Mouse (Mus musculus): ENCODE measurements at regions not wholly inside any gene's neighbourhood (a gene's known extent, or its start where the extent isn't known, plus 50 kb on each side); places are given as distances from the start of the nearest gene placed in this dataset.

DNA sequence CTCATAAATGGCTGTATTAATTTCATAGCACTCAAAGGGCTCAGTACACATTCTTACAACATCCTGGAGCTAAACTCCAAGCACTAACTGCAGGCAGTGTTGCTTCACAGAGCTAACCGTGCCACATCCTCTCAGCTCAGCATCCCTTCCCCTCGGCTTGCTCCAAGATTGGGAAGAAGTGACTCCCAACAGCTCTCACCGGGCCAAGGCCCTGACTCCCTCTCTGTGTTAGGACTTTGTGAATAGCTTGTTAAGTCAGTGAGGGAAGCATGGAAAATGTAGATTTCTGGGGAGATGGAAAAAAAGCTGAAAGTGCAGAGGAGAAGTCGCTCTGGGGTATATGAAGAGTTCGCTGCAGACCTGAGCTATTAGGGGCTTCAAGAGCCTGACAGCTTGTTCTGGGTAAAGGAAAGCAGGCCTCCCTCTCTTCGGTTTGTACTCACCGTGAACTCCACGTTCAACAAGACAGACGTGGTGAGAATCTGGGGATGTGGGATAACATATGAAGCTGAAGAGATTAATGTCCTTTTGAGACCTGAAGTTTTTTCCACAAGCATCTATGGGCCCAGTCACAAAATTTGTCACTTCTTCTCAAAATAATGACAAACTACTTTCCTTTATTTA, 213.5 kb upstream of the Sfrp2 start:
- no peak for ATAC-seq (ENCODE audit: poor library complexity, severe bottlenecking)

GRCm38 (mm10) chr3:83553858-83554257, 212.3 kb upstream of the Sfrp2 start:
- ATAC-seq (ENCODE audit: poor library complexity, severe bottlenecking), result no peak

DNA sequence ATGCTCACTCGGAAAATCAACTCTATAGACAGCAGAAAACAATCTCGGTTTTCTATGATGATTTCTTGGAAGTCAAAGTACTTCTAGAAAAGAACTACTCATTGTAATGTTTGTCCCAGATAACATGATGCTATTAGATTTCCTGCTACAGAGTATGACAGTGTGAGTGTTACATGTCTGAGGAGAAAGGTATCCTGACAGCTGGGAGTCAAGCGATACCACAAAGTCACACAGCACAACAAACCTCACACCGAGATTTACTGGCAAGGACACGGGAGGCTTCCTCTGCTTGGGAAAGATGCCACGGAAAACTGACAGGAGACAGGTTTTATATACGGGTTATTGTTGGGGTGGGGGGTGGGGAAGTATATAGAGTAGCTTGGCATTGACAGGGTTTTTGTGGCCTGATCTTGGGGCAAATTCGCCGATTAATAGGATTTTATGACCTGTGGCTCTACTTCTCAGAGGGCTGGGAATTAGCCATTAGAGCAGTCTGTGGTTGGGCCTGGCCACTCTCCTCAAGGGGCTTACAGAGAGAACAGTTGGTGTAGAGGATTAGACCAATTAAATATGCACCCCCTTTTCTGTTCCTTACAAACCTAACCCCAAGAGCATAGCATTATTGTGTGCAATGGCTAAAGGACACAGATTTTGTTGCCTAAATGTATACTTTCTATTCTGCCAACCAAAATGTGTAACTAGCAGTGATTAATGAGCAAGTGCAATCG, 209.2 kb upstream of the Sfrp2 start:
- ATAC-seq (ENCODE audit: poor library complexity, severe bottlenecking), result no peak

GRCm38 (mm10) chr3:83562026-83562425, 204.1 kb upstream of the Sfrp2 start:
- no peak for ATAC-seq (ENCODE audit: poor library complexity, severe bottlenecking)

GRCm38 (mm10) chr3:83575526-83575925, 190.6 kb upstream of the Sfrp2 start:
- ATAC-seq (ENCODE audit: poor library complexity, severe bottlenecking), result no peak

GRCm38 (mm10) chr3:83576155-83576554, 190.0 kb upstream of the Sfrp2 start:
- no peak for ATAC-seq (ENCODE audit: poor library complexity, severe bottlenecking)

DNA sequence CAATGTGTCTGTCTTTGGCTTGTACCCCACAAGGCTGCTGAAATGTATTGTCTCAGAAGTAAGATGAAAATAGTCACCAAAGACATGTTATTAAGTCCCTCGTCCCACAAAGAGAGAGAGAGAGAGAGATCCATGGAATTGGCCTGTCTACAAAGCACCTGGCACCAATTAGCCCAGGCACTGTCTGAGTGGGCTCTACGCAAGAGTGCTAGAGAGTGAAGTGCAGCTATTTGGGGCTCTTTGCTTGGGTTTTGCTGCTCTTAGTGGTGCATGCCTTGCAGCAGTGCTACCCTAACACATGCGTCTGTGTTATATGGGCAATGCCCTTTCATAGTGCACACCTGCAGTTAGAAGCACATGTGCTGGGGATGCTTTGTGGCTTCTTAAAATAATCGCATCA, 185.4 kb upstream of the Sfrp2 start:
- ATAC-seq (ENCODE audit: poor library complexity, severe bottlenecking), result no peak

GRCm38 (mm10) chr3:83582256-83582655, 183.9 kb upstream of the Sfrp2 start:
- ATAC-seq (ENCODE audit: poor library complexity, severe bottlenecking), result no peak

- ATAC-seq (ENCODE audit: poor library complexity, severe bottlenecking), result no peak
Measured at GRCm38 (mm10) chr3:83583071-83583672, 182.9 kb upstream of the Sfrp2 start.

- ATAC-seq (ENCODE audit: poor library complexity, severe bottlenecking), result no peak
Measured at GRCm38 (mm10) chr3:83586086-83586485, 180.0 kb upstream of the Sfrp2 start.

DNA sequence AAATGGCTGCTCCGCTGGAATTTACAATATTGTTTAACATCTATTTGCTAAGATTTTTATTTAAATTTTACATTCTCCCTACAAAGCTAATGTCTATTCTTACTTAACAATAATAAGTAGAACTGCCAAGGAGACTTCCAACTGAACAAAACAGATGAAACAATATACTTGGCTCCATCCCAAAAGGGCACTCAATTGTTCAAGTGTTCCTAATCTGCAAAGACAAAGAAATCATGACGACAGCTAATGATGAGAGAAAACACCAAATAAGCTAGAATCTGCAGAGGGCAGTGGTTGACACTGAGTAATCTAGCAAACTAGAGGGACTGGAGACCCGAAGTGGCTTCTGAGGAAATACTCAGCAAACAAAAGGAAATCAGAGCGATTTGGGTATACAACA, 179.6 kb upstream of the Sfrp2 start:
- ATAC-seq (ENCODE audit: poor library complexity, severe bottlenecking), result no peak

DNA sequence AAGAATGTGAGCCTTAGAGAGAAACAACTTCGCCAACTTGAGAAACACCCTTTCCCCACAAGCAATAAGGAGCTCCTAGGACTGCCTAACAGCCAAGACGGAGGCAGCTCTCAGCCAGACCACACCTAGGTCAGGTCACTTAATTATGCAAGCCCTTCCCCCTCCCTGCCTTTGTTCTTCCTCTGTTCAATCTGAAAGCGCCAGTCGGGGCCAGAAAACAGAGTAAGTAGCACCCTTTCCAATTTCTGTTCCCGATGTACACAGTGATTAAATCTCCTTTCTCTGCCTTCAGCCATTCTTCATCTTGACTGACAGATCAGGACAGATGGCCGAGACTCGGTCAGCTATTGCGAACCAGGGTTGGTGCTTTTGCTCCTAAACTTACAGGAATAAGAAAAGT, 177.0 kb upstream of the Sfrp2 start:
- no peak for ATAC-seq (ENCODE audit: poor library complexity, severe bottlenecking)

DNA sequence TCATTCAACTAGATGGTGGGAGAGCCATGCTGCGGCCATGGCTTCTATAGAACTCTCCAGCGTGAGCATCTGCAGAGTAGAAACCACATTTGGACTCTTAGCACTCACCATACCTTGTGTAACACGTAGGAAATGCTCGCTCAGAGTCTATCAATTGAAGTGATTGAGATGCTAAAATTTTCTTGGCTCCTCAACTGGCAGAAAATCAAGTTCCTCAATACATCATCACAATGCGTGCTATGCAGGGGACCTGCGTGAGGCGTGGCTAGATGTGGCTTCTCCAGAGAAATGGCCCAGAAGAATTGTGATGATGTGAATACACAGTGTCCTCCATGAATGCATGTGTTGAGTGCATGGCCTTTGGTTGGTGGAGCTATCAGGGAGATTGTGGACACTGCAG, 174.9 kb upstream of the Sfrp2 start:
- ATAC-seq (ENCODE audit: poor library complexity, severe bottlenecking), result no peak

DNA sequence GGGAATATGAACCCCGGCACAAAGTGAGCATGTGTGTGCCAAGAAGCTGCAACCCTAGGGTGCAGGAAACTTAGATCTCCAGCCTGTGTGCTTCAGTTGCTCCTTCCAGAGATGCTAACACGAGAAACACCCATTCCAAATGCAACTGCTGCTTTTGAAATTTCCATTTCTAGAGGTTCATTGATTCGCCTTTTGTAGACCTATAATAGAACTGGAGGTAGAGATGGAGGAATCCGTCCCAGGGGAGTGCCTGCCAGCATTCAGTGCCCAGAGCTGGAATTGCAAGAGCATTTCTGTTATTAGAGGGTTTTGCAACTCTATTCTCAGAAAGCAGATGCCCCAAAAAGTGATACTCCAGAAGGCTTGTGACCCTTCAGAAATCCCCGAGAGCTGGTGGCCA, 172.8 kb upstream of the Sfrp2 start:
- no peak for ATAC-seq (ENCODE audit: poor library complexity, severe bottlenecking)

DNA sequence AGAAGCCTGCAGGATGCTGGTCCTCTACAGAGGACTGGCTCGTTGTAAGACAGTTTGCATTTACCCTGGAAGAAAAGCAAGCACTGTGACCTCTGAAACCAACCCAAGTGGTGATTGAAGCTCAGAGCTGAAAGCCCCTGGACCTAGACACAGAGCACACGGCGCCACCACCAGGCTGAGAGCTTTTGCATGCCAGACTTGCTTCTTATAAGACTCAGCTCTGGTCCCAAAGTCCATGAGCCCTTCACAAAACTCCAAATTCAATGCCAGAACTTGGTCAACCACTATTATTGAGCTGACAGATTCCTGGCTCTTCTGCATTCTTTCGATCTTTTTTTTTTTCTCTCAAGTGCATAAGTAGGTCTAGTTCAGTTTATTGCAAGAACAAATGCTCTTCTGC, 164.6 kb upstream of the Sfrp2 start:
- no peak for ATAC-seq (ENCODE audit: poor library complexity, severe bottlenecking)

DNA sequence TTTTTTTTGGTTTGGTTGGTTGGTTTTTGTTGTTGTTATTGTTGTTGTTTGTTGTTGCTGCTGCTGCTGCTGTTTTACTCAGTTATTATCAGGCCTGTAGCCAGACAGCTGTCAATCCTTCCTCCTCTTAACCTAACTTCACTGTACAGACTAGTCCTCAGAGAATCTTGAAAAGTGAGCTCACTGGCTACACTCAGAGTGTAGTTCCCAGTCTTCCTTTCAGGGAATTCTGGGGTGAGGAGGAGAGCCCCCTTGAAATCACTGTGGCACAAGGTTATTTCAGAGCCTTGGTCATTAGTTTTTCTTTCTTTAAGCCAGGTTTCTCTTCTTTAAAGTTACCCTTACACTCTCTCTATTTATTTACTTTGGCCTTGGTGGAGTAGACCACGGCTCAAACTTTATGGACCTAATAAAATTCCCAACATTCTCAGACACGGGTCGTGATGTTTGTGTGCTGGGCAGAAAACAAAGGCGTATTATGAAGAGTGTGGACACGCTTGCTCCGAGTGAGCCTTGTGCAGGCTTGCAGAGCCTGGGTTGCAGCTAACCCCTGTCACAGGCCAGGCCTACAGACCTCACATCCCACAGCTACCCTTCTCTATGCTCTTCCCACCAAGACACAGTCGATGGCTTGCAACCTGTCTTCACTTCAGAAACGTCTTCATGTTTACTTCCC, 156.9 kb upstream of the Sfrp2 start:
- ATAC-seq (ENCODE audit: poor library complexity, severe bottlenecking), result no peak

GRCm38 (mm10) chr3:83620435-83620834, 145.7 kb upstream of the Sfrp2 start:
- ATAC-seq (ENCODE audit: poor library complexity, severe bottlenecking), result no peak

DNA sequence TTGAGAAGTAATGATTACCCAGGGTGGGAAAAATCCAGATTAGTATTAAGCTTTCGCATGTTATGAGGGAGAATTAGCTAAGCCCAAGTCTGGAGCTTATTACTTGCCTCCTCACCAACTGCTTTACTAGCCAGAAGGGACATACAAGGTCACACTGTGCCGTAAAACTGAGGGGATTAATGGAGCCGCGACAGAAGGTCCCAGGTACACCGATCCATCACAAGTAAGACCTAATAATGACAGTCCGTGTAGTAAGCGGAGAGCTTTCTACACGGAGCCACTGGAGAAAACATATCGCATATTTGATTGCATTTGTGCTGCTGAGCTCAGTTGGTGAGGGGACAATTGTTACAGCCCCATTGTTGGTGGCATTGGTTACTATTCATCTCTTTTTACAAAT, 133.1 kb upstream of the Sfrp2 start:
- no peak for ATAC-seq (ENCODE audit: poor library complexity, severe bottlenecking)

DNA sequence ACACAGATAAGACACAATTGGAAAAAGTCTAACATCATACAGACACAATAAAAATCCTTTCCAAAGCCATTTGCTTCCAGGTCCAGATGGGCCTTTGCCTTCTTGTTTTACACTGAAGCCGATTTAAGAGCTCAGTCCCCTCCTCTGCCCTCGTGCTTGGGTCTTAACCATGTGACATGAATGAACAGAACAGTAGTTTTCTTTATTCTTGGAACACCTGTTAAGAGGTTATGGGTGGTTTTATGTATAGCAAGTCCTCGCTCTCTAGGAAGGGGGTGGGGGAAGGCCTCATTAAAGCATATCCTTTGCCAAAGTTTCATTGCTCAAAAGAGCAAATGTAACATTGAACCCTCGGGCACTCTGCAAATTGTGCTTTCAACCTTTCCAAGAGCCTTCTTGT, 125.7 kb upstream of the Sfrp2 start:
- no peak for ATAC-seq (ENCODE audit: poor library complexity, severe bottlenecking)

GRCm38 (mm10) chr3:83663716-83664115, 102.4 kb upstream of the Sfrp2 start:
- ATAC-seq (ENCODE audit: poor library complexity, severe bottlenecking), result no peak

DNA sequence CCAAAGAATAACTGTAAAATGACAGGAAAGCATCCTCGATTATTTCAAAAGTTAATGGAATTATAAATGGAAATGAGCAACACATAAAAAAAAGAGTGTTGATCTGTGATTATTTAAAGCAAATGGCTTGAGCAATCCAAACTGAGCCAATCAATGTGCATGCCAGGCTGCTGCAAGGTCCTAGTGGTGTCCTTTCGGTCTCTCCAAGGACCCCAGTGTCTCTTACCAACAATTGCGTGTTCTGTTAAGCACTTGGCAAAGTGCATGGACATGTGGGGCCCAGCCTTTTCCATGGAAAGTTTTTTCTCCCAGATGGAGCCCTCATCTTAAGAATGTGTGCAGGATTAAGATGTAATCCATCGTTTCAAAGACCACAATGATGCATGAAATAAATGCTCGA, 90.0 kb upstream of the Sfrp2 start:
- no peak for ATAC-seq (ENCODE audit: poor library complexity, severe bottlenecking)

DNA sequence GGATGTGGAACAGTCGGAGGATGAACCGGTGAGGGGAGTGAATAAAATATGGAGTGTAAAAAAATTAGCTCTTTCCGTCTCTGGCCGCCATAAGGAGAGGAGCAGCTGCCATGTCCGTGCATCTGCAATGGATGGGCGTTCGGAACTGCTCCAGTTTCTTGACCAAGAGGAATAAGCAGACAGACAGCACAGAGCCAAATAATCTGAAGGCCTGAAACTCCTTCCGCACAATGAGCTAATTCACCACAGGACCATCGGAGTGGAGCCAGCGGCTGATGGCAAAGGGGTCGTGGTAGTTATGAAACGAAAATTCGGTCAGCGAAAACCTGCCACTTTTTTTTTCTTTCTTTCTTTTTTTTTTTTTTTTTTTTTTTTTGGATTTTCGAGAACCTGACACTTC, 79.5 kb upstream of the Sfrp2 start:
- ATAC-seq (ENCODE audit: poor library complexity, severe bottlenecking), result no peak

All from megakaryocyte, adult 5-6 weeks (primary cell).